Mouse (Mus musculus) kidney, adult 9 months (tissue): ENCODE data around the gene Mlf1.
A peak's percentile ranks its signal among the peaks of the same experiment; 100 is the strongest.

Experiments
- DNase-seq: peaks from one replicate; pipeline ENCODE4 v3.0.0; 2022

The Mlf1 gene

GRCm38 (mm10) chr3:67373872-67374271 lies at the start of gene Mlf1:
Gene Mlf1, plus strand, starts transcription at chr3:67374097.
- peak; percentile 86 for DNase-seq

GRCm38 (mm10) chr3:67339558-67339957 lies 34.3 kb upstream of the Mlf1 start:
- no peak for DNase-seq

GRCm38 (mm10) chr3:67340921-67341320 lies 33.0 kb upstream of the Mlf1 start:
- DNase-seq, result no peak

- DNase-seq, result no peak
Measured at GRCm38 (mm10) chr3:67343004-67343662, 30.8 kb upstream of the Mlf1 start.

- DNase-seq, result peak; percentile 57
Measured at GRCm38 (mm10) chr3:67344599-67344998, 29.3 kb upstream of the Mlf1 start.

- DNase-seq, result no peak
Measured at GRCm38 (mm10) chr3:67346674-67347073, 27.2 kb upstream of the Mlf1 start.

GRCm38 (mm10) chr3:67351406-67352127 lies 22.3 kb upstream of the Mlf1 start:
- DNase-seq, result no peak

- peak; percentile 45 for DNase-seq
Measured at GRCm38 (mm10) chr3:67352128-67352762, 21.7 kb upstream of the Mlf1 start.

GRCm38 (mm10) chr3:67352763-67353149 lies 21.1 kb upstream of the Mlf1 start:
- no peak for DNase-seq

GRCm38 (mm10) chr3:67358376-67358775 lies 15.5 kb upstream of the Mlf1 start:
- no peak for DNase-seq

- no peak for DNase-seq
Measured at GRCm38 (mm10) chr3:67366087-67366892, 7.6 kb upstream of the Mlf1 start.

GRCm38 (mm10) chr3:67367481-67367880 lies 6.4 kb upstream of the Mlf1 start:
- DNase-seq, result no peak

- no peak for DNase-seq
Measured at GRCm38 (mm10) chr3:67369407-67370079, 4.4 kb upstream of the Mlf1 start.

GRCm38 (mm10) chr3:67372194-67372593 lies 1.7 kb upstream of the Mlf1 start:
- DNase-seq, result no peak

GRCm38 (mm10) chr3:67372781-67373180 lies 1.1 kb upstream of the Mlf1 start:
- DNase-seq, result no peak

- no peak for DNase-seq
Measured at GRCm38 (mm10) chr3:67374360-67374778, 472 bp downstream of the Mlf1 start.

- DNase-seq, result no peak
Measured at GRCm38 (mm10) chr3:67375063-67375462, 1.2 kb downstream of the Mlf1 start, which contains the start of gene Gm17402. Gene Gm17402, minus strand, starts transcription at chr3:67375163.

GRCm38 (mm10) chr3:67378215-67378614 lies 4.3 kb downstream of the Mlf1 start:
- DNase-seq, result no peak

GRCm38 (mm10) chr3:67429338-67429998 lies 55.6 kb downstream of the Mlf1 start:
- DNase-seq, result no peak

- DNase-seq, result peak; percentile 88
Measured at GRCm38 (mm10) chr3:67429999-67430380, 56.1 kb downstream of the Mlf1 start, which contains the start of gene Gfm1. Gene Gfm1, plus strand, starts transcription at chr3:67430096.

GRCm38 (mm10) chr3:67434011-67434410 lies 60.1 kb downstream of the Mlf1 start:
- peak; percentile 20 for DNase-seq

- DNase-seq, result peak; percentile 14
Measured at GRCm38 (mm10) chr3:67447143-67447542, 73.2 kb downstream of the Mlf1 start.
